Mouse (Mus musculus) gastrocnemius, adult 8-10 months (tissue): ENCODE measurements around the gene Tarsl2. TPM values are rescaled to one million over a fixed set of nuclear protein-coding genes. Genes with fewer than 3 reads are reported as not detected.

Experiments
- DNase-seq, 2 experiments: peaks; one replicate each; pipeline ENCODE4 v3.0.0; 2022; ENCODE audit warnings: low spot score in 2 of 2
- total RNA-seq, 4 experiments: library from RNA; stranded (reverse); gene quantifications; 2 replicates each; pipeline ENCODE4 v1.2.4; 2022

Gene Tarsl2
- 10 to 100 TPM; 56.4 to 61.0 (median 58.0) TPM for total RNA-seq

DNA sequence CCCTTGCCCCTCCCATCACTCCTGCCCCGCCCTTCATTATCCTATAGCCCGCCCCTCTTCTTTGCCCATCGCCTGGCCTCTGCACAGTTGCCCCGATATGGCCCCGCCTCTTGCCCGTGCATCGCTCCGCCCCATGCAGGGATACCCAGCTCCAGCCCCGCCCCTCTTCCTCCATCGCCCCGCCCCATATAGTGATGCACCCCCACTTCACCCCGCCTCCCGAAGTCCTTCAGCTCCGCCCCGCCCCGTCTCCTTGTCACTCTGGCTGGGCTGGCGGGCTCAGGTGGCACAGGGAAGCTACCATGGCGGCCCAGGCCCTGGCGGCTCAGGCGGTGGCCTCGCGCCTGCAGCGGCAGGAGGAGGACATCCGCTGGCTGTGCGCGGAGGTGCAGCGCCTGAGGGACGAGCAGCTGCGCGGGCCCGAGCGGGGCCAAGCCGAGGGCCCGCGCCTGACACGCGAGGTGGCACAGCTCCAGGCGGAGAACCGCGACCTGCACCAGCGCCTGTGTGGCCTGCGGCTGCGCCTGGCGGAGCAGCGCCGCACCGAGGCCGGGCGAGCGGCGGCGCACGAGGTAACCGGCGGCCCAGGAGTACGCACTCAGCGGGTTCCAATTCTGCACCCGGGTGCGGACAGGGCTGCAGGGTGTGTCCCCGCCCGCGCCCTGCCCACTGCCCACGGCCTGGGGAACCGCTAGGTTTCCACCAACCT lies at the start of gene Tarsl2:
TSS of gene Tarsl2 (plus strand) at position 256 of the 709 bp plus-strand sequence.
- DNase-seq = peak; percentile 92 to 95

- no peak for DNase-seq
Measured at GRCm38 (mm10) chr7:65606124-65606523, 38.6 kb upstream of the Tarsl2 start.

DNA sequence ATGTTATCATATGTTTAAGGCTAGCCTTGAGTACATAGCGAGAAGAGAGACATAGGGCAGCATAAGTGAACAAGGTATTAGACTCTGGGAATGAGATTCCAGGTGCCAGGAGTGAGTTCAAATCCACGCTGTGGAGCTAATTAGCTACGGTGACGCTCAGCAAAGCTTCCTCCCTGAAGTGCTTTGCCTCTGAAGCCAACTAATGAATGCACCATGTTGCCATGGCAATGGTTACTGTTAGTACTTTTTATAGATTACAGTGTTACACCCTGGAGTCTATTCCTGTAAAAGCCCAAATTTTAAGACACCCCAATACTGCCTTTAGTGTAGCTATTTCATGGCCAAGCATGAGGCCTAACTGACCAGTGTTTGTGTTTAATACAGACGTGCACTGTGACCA lies 37.7 kb upstream of the Tarsl2 start:
- no peak for DNase-seq

DNA sequence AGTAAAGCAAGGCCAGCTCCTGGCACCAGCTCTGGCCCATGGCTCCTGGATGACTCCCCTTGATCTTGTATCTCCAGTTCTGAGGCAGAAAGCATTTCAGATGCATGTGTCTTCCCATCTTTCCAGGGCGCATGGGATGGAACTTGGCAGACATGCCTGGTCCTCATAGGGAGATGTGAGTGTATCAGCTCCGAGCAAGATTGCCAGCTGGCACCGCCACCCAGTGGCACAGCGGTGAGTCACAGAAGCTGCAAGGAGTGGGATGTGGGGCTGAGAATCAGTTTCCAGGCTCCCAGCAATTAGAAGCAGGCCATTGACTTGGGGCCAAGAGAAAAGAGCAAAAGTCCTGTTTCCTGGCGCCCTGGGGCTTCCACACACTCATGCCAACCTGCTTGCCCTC lies 34.5 kb upstream of the Tarsl2 start:
- DNase-seq = no peak

DNA sequence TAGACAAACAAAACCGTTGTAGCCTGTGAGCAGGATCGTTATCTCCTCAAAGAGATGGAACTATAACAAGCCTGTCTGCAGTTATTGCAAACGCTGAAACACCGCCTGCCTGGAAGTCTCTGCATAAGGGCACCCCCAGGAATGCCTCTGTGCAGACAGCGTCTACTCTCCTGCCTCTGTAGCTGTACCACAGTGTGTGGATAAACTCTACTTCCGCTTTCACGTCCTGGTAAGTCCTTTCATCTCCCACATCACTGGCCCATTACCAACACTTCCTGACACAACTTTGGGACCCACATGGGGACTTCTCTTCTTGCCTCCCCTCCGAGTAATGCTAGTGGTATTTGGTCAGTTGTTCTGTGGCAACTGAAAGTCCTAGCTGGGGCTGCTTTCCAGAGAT lies 34.0 kb upstream of the Tarsl2 start:
- DNase-seq = no peak

DNA sequence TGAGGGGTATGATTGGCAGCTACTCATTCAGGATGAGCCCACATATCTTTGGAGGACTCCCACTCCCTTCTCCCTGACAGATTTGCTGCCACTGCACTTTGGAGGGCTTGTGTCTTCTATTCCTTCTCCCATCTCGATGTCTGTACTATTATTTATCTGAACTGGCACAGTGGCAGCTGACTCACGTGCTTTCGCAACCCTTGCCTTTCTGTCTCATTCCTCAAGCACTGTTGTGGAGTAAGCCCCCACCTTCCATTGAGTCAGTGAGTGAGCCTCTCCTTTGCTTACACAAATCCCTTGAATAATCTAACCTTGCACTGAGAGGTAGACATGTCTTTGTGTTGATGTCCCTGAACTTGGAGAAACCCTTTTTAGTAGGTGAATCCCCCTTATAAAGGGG lies 33.4 kb upstream of the Tarsl2 start:
- no peak for DNase-seq

DNA sequence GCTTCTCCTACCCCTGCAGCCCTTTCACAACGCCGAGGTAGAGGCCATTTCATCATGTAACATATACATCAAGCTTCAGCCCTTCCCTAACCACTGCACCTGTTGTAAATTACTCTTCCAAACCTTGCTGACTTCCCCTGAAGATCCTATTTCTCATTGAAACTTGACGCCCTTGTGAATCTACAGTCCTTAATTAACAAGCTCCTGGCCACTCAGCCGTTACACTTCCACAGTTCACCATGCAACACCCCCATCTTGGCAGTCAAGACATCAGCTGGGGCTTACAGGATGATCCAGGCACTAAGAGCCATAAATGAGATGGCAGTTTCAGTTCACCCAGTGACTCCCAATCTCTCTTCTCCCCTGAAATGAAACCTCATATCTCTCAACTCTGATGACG lies 31.0 kb upstream of the Tarsl2 start:
- DNase-seq = no peak

- no peak for DNase-seq
Measured at GRCm38 (mm10) chr7:65618751-65619150, 25.9 kb upstream of the Tarsl2 start.

GRCm38 (mm10) chr7:65620746-65621145 lies 24.0 kb upstream of the Tarsl2 start:
- DNase-seq = no peak

GRCm38 (mm10) chr7:65623330-65623729 lies 21.4 kb upstream of the Tarsl2 start:
- DNase-seq = no peak

DNA sequence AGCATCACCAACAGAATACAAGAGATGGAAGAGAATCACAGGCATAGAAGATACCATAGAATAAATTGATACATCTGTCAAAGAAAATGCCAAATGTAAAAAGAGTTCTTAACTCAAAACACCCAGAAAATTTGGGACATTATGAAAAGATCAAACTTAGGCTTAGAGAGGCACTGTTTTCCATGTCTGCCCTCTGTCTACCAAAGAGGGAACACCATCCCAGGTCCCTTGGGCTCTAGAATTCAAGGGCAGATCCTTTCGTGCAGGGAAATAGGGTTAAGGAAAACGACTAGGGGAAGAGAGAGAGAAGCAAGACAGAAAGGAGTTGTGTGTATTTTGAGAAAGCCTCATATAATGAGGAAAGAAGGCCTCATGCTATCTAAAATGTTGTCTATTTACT lies 19.2 kb upstream of the Tarsl2 start:
- DNase-seq = no peak

- DNase-seq = no peak
Measured at GRCm38 (mm10) chr7:65629846-65630245, 14.9 kb upstream of the Tarsl2 start.

DNA sequence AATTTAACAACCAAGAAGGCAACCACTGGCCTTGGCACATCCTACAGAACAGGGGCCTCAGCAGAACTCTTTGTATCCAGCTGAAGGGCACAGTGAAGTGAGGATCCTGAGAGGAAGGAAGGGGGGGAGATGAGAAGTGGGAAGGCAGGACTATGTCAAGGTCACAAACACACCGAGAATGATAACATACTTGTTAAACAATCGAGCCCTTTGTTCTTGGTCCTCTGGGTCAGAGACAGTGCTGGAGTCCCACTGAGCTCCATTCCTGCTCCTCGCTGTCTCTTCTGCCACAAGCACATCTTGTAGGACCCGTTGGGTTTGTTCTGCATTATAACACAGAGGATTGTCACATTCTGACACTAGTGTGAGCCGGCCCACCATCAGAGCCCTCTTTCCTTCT lies 14.0 kb upstream of the Tarsl2 start:
- no peak for DNase-seq

- no peak for DNase-seq
Measured at GRCm38 (mm10) chr7:65635831-65636230, 8.9 kb upstream of the Tarsl2 start.

GRCm38 (mm10) chr7:65636356-65636880 lies 8.3 kb upstream of the Tarsl2 start:
- DNase-seq = no peak

GRCm38 (mm10) chr7:65638170-65638770 lies 6.4 kb upstream of the Tarsl2 start:
- DNase-seq = no peak

DNA sequence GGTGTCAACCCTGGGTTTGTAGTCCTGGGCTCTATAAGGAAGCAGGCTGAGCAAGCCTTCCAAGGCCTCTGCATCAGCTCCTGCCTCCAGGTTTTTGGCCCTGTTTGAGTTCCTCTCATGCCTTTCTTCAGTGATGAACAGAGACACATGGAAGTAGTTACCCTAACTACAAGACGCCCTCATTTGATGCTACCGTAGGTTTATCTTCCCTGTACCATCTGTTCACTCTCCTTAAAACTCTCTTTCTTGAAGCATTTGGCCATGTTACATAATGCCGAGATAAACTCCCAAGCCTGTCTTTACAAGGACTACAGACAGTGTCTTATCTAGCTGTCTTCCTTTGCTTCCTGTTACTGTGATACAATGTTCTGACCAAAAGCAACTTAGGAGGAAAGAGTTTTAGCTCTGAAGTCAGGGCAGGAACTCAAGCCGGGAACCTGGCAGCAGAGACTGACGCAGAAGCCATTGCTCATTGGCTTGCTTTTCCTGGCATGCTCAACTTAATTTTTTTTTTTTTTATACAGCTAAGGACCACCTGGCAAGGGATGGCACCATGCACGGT lies 4.8 kb upstream of the Tarsl2 start:
- no peak for DNase-seq

- DNase-seq = no peak
Measured at GRCm38 (mm10) chr7:65640672-65641071, 4.0 kb upstream of the Tarsl2 start.

- DNase-seq = no peak
Measured at GRCm38 (mm10) chr7:65642371-65643304, 2.1 kb upstream of the Tarsl2 start.

DNA sequence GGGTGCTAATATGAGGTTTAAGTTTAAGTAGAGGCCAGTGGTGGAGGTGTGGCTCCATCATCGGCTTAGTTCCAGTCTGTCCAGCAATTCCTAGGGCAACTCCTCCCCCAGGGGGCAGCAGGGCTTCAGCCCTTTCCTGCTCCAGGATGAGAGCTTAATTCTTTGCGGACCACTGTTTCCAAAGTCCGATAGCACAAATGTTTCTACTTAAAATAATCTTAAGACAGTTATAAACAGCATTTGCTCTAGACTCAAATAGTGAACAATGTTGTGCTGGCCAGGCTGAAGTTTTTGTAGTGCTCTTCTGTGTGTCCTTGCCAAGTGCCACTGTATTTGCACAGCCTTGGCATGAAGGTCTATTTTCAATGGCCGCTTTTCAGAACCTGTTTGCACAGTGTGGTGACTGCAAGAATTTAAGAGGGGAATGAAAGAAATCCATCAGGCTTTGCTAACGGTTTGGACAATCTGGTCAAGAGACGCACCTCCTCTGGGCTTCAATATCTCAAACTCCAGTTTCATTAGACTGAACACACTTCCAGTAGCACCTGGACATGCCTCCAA lies 757 bp upstream of the Tarsl2 start:
- no peak for DNase-seq

- no peak for DNase-seq
Measured at GRCm38 (mm10) chr7:65645996-65646395, 1.3 kb downstream of the Tarsl2 start.
